Comparison of ENCODE assay signal across 10 mouse cellular contexts in the genomic region with DNA sequence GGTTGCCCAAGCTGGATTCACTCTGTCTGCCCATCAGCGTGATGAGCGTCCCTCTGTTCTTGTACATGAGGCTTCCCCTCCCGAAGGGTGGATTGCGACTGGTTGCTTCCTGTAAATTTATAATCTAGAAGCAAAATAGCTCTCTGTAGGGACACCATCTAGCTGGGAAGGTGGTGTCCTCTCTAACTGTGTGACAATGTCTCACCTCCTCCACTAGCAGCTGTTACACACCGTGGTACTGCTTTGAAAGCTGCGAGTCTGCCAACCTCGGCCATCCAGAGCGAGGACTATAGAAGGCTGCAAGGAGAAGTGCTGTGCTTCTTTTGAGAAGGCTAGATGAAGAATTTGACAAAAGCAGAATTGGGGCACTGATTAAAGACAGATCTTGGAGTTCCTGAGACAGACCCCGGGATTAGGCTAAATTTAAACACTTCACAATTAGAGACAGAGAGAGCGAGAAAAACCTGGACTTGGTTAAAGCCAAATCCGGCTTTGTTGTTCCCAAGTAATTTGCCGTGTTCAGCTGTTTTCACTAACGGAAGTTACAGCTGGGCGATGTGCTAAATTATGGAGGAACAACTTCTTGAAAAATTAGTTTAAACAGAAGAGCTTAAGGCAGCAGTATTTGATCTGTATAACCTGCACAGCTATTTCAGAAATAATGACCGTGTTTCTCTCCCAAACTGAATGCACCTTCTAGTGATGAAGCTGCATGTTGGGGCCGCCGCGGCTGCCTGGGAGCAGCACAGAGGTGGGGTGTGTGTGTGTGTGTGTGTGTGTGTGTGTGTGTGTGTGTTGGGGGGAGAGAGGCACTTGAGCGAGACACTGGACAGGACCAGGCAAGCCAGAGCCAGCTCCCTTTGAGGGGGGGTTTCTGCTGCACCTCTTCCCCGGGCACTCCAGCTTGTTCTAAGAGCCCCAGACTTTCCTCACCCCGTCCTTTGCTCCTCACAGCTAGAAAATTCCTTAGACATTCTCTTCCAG. TPM values are rescaled to one million over a fixed set of nuclear protein-coding genes. Genes with fewer than 3 reads are reported as not detected.
A peak's percentile ranks its signal among the peaks of the same experiment; 100 is the strongest.
DNase-seq lines count a peak whose midpoint lies in the region; ATAC-seq lines count a peak whose summit lies in the region.
"Had no signal": no experiment of that assay in that cellular context is flagged by ENCODE, and none has a peak within 500 bp of the region (broad histone marks: within the 10 kb centered on the region; RNA-seq: fewer than 3 reads in every experiment).

No protein-coding gene starts in this region.

- peak; percentile 45; the same call in 1 of the 2 replicates for ATAC-seq in cerebellum, adult (ENCODE audit: insufficient number of reproducible peaks, low FRiP score, low TSS enrichment)
- no peak for ATAC-seq in kidney, embryonic 15.5 days (replicated peaks; ENCODE audit: low FRiP score)
- no peak for ATAC-seq in embryonic facial prominence, embryonic 11.5 days (replicated peaks; ENCODE audit: insufficient number of reproducible peaks, low FRiP score, low TSS enrichment, low read depth)
- ATAC-seq in megakaryocyte progenitor cell, adult 5-6 weeks (replicated peaks; ENCODE audit: poor library complexity), result no peak

- no peaks in the 10 kb centered on the region for H3K27me3 ChIP-seq in kidney, embryonic 15.5 days
- H3K27me3 ChIP-seq in embryonic facial prominence, embryonic 11.5 days (ENCODE audit: control insufficient read depth, insufficient read depth, low read length), result no peaks in the 10 kb centered on the region
- H3K27me3 ChIP-seq in limb, embryonic 10.5 days (ENCODE audit: low read depth, poor library complexity, severe bottlenecking), result no peaks in the 10 kb centered on the region

- no peaks in the 10 kb centered on the region for H3K36me3 ChIP-seq in kidney, embryonic 15.5 days
- no peaks in the 10 kb centered on the region for H3K36me3 ChIP-seq in embryonic facial prominence, embryonic 11.5 days (replicated peaks; ENCODE audit: control insufficient read depth, insufficient read depth, low read depth, low read length)
- no peaks in the 10 kb centered on the region for H3K36me3 ChIP-seq in limb, embryonic 10.5 days

- 77% methylated on average over 21 of the region's 21 CpGs for WGBS in kidney, embryonic 15.5 days
- WGBS in embryonic facial prominence, embryonic 11.5 days, result 60% methylated on average over 21 of the region's 21 CpGs
- WGBS in limb, embryonic 10.5 days, result 50% methylated on average over 21 of the region's 21 CpGs

- H3K4me1 ChIP-seq in kidney, embryonic 15.5 days, result peaks cover 33% of the 10 kb centered on the region
- H3K4me1 ChIP-seq in embryonic facial prominence, embryonic 11.5 days (ENCODE audit: control insufficient read depth, insufficient read depth, low read length), result peaks cover 2% of the 10 kb centered on the region; the same call in 1 of the 2 replicates
- H3K4me1 ChIP-seq in limb, embryonic 10.5 days, result peaks cover 46% of the 10 kb centered on the region

- no peaks in the 10 kb centered on the region for H3K9me3 ChIP-seq in kidney, embryonic 15.5 days (replicated peaks)
- H3K9me3 ChIP-seq in embryonic facial prominence, embryonic 11.5 days (replicated peaks; ENCODE audit: control insufficient read depth, low read length), result no peaks in the 10 kb centered on the region
- H3K9me3 ChIP-seq in limb, embryonic 10.5 days (replicated peaks), result no peaks in the 10 kb centered on the region

- H3K27ac ChIP-seq in kidney, embryonic 15.5 days, result peak overlapping the region; percentile 34; the same call in 1 of the 2 replicates
- no peak overlapping the region for H3K27ac ChIP-seq in embryonic facial prominence, embryonic 11.5 days (replicated peaks; ENCODE audit: low read depth, low read length)
- H3K27ac ChIP-seq in limb, embryonic 10.5 days, result peak overlapping the region; percentile 82
- H3K27ac ChIP-seq: macrophage had no signal

- no peak overlapping the region for H3K4me2 ChIP-seq in kidney, embryonic 15.5 days
- H3K4me2 ChIP-seq in embryonic facial prominence, embryonic 11.5 days (ENCODE audit: low read depth, low read length), result no peak overlapping the region

- DNase-seq in cerebellum, adult 11 months, result no peak
- DNase-seq in kidney, postnatal 10 days, result no peak
- peak; percentile 63 for DNase-seq in embryonic facial prominence, embryonic 11.5 days (ENCODE audit: low spot score)
- DNase-seq in limb, embryonic 10.5 days (ENCODE audit: low spot score), result peak; percentile 60
- DNase-seq in spleen, adult 18-20 months, result no peak
- DNase-seq: heart, adult 11 months had no signal

- no peak overlapping the region for H3K9ac ChIP-seq in kidney, embryonic 15.5 days
- no peak overlapping the region for H3K9ac ChIP-seq in embryonic facial prominence, embryonic 11.5 days (replicated peaks; ENCODE audit: low read length)

- no peak overlapping the region for H3K4me3 ChIP-seq in kidney, embryonic 15.5 days (replicated peaks)
- no peak overlapping the region for H3K4me3 ChIP-seq in embryonic facial prominence, embryonic 11.5 days (ENCODE audit: low read depth, low read length)
- peak overlapping the region; percentile 29 for H3K4me3 ChIP-seq in limb, embryonic 10.5 days

RNA-seq across cellular contexts. Expression of a gene that starts 50.8 kb away (rescaled TPM):
- 65.1 and 75.7 TPM in 2 replicates for polyA plus RNA-seq in kidney, embryonic 15.5 days (2015; fragmentation: Nextera tagmentation; extraction: Ambion mirVana)
- polyA plus RNA-seq in embryonic facial prominence, embryonic 11.5 days (2014; fragmentation: Nextera tagmentation; extraction: Ambion mirVana), result 104 and 109 TPM in 2 replicates
- polyA plus RNA-seq in limb, embryonic 10.5 days (2016; fragmentation: Nextera tagmentation; extraction: Ambion mirVana), result 92.8 and 93.9 TPM in 2 replicates
- total RNA-seq in megakaryocyte progenitor cell, adult 5-6 weeks (2015), result 60.7 and 61.8 TPM in 2 replicates
- total RNA-seq in megakaryocyte progenitor cell, adult 5-6 weeks (2017), result 29.6 and 30.4 TPM in 2 replicates

RNA-seq across cellular contexts. Expression of a gene that starts 51.3 kb away (rescaled TPM):
- 12.4 and 14.4 TPM in 2 replicates for polyA plus RNA-seq in kidney, embryonic 15.5 days (2015; fragmentation: Nextera tagmentation; extraction: Ambion mirVana)
- 12.3 and 13.3 TPM in 2 replicates for polyA plus RNA-seq in embryonic facial prominence, embryonic 11.5 days (2014; fragmentation: Nextera tagmentation; extraction: Ambion mirVana)
- polyA plus RNA-seq in limb, embryonic 10.5 days (2016; fragmentation: Nextera tagmentation; extraction: Ambion mirVana), result 13.3 and 15.5 TPM in 2 replicates
- 29.5 and 34.7 TPM in 2 replicates for total RNA-seq in megakaryocyte progenitor cell, adult 5-6 weeks (2015)
- total RNA-seq in megakaryocyte progenitor cell, adult 5-6 weeks (2017), result 29.0 and 34.3 TPM in 2 replicates

Comparison
In these comparisons a context has a peak if more than half of its experiments do, and no peak if none do; other contexts are left out.
1. DNase-seq: peak in embryonic facial prominence, embryonic 11.5 days (single experiment) and limb, embryonic 10.5 days (single experiment); none in cerebellum, adult 11 months (single experiment), kidney, postnatal 10 days (single experiment) and spleen, adult 18-20 months (0 of 2).